Mouse (Mus musculus) heart, postnatal 4 days (tissue): ENCODE results near the gene Cenpt. TPM values are rescaled to one million over a fixed set of nuclear protein-coding genes. Genes with fewer than 3 reads are reported as not detected.

Source experiments
- DNase-seq: peaks from one replicate; pipeline ENCODE4 v3.0.0; 2021
- total RNA-seq, 2 experiments: library from RNA; stranded (reverse); gene quantifications; 2 replicates each; pipeline ENCODE4 v1.2.3; 2021

Cenpt gene
- total RNA-seq, result 10 to 100 TPM; 16.8 to 18.4 TPM

- DNase-seq, result no peak
Observed at GRCm38 (mm10) chr8:105853178-105853577, at the start of gene Cenpt. Cenpt (minus strand) TSS chr8:105853278.

GRCm38 (mm10) chr8:105900941-105901616, 48.0 kb upstream of the Cenpt start:
- DNase-seq, result no peak

GRCm38 (mm10) chr8:105900180-105900940, 47.3 kb upstream of the Cenpt start, which contains the start of gene Pskh1:
Pskh1 (plus strand) TSS chr8:105900441.
- peak; percentile 95 for DNase-seq

DNA sequence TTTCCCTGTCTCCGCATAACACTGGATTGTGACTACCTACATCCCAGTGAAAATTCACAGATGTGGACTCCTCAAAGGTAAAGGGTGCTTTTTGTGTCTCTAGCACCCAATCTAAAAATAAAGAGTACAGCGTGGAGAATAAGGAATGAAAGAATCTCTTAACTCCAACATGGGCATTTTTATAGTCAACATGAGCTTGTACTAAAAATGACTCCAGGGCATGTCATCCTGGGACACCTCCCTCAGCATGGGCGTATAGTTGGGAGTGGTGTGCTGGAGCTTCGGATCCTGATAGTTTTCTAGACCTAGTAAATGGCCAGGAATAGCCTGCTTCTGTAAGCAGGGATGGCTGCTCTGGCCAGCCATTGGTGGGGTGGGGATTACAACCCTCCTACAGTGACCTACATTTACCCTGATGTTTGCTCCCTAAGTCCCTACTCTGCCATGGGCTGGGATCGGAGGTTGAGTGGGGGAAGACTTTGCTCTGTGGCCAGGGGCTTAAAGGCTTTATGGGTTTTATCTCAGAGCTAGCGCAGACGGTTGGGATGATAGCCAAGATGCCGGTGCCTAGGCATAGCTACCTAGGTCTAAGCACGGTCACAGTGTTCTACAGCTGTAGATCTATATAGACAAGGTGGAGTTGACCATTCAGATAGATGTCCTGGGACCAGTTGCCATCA, 44.9 kb upstream of the Cenpt start:
- DNase-seq, result no peak

GRCm38 (mm10) chr8:105893339-105893738, 40.3 kb upstream of the Cenpt start, which contains the start of gene Nrn1l:
Nrn1l (plus strand) TSS chr8:105893567.
- DNase-seq, result peak; percentile 87

DNA sequence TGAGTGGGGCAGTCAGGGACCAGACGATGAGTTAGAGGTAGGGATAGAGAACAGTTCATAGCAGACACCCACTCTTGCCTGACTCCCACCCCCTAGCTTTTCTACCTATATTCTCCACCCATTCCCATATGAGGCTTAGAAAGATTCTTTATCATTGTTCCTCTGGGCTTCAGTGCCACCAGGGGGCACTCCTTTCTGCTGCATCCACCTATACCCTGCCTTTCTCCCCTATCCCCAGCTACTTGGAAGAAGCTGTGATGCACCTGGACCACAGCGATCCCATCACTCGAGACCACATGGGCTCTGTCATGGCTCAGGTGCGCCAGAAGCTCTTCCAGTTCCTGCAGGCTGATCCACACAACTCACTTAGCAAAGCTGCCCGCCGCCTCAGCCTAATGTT, 39.4 kb upstream of the Cenpt start:
- no peak for DNase-seq

GRCm38 (mm10) chr8:105890870-105891269, 37.8 kb upstream of the Cenpt start:
- DNase-seq, result no peak

DNA sequence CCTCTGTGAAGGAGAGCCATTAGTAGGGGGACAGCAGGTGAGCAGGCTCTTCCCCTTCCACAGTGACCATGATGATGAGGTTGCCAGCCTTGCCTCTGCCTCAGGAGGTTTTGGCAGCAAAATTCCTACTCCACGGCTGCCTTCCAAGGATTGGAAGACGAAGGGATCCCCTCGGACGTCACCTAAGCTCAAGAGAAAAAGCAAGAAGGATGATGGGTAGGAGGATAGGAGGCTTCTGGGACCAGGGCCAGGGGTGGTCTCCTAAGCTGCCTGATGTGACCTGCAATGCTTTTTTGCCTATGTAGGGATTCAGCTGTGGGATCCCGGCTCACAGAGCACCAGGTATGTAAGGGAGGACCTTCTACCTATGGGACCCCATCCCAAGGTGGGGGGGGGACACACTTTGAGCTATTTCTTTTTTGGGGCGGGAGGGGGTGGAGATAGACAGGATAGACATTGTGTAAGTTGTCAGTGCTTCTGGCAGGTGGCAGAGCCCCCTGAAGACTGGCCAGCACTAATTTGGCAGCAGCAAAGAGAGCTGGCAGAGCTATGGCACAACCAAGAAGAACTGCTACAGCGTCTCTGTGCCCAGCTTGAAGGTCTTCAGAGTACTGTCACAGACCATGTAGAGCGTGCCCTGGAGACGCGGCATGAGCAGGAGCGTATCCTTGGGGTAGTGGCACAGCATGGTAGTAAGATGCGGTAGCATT, 36.8 kb upstream of the Cenpt start:
- DNase-seq, result no peak

GRCm38 (mm10) chr8:105880754-105881520, 27.9 kb upstream of the Cenpt start, which contains the start of gene Edc4:
Edc4 (plus strand) TSS chr8:105880881.
- DNase-seq, result peak; percentile 94

DNA sequence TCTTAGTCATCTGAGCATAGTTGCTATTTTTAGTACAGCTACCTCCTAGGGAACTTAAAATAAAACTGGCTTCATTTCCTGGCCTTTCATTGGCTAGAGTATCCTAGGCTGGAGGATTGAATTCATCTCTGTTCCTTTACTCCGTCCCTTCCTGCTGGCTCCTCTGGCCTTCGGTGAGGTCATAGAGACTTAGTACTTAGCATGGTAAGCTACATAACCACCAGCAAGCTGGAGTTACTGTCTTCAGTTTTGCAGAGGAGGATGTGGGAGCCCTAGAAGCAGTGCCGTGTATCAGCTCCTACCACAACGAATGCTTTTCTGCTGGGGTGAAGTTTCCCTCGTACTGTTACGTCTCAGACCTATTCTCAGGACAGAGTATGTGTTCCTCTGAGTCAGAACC, 21.2 kb upstream of the Cenpt start:
- DNase-seq, result peak; percentile 42

- DNase-seq, result no peak
Observed at GRCm38 (mm10) chr8:105866364-105867029, 13.4 kb upstream of the Cenpt start.

- no peak for DNase-seq
Observed at GRCm38 (mm10) chr8:105861951-105862350, 8.9 kb upstream of the Cenpt start.

DNA sequence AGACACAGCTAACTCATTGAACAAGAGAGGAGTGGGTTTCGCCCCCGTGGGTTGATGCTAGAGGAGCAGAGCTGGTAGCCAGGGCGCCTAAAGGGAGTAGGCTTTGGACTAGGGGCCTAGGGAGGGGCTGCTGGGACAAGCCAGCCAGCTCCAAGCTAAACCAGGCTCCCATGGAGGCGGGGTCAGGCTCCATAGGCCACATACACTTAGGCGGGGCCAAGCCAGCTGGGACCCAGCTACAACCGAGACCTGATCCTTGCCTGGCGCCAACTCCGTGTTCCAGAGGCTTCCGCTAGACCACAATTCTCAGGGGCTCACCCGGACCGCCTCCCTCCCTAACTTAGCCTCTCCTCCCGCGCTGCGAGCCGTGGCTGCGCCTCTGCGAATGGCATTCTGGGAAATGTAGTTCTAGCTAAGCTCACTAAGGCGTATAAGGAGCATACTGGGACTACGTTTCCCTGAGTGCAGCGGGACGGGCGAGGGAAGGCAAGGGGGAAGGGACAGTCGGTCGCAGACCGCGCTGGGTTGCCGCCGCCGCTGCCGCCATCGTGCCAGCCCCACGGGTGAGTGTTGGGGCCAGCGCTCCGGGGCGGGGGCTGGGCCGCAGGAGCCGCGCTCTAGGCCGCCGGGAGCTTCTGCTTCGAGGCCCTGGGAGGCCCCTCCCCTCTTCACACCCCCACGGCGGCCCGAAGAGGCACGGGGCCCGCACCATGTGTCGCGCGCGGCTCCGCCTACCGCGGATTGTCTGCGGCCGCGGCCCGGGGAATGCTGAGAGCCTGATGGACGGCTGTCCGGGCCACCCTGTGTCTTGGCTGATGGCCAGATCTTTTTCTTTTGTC, 7.3 kb upstream of the Cenpt start, which contains the start of gene Nutf2:
Gene Nutf2, plus strand, starts transcription at position 438 of the 839 bp plus-strand sequence.
- DNase-seq, result peak; percentile 96

- DNase-seq, result no peak
Observed at GRCm38 (mm10) chr8:105859314-105859713, 6.2 kb upstream of the Cenpt start.

GRCm38 (mm10) chr8:105858495-105858894, 5.4 kb upstream of the Cenpt start:
- no peak for DNase-seq

GRCm38 (mm10) chr8:105856168-105856835, 3.2 kb upstream of the Cenpt start:
- no peak for DNase-seq

DNA sequence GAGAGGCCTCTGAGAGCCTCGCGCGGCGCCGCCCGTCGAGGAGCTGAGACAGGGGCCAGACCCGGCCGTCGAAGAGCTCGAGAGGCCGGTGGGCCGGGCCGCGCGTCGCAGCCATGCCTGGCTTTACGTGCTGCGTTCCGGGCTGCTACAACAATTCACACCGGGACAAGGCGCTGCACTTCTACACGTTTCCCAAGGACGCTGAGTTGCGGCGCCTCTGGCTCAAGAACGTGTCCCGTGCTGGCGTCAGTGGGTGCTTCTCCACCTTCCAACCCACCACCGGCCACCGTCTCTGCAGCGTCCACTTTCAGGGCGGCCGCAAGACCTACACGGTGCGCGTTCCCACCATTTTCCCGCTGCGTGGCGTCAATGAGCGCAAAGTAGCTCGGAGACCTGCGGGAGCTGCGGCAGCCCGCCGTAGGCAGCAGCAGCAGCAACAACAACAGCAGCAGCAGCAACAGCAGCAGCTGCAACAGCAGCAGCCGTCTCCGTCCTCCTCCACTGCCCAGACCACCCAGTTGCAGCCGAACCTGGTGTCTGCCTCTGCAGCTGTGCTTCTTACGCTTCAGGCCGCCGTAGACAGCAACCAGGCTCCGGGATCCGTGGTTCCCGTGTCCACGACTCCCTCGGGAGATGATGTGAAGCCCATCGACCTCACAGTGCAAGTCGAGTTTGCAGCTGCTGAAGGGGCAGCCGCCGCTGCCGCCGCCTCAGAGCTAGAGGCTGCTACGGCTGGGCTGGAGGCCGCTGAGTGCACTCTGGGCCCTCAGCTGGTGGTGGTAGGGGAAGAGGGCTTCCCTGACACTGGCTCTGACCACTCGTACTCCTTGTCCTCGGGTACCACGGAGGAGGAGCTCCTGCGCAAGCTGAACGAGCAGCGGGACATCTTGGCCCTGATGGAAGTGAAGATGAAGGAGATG, 2.4 kb upstream of the Cenpt start:
- peak; percentile 62 for DNase-seq

DNA sequence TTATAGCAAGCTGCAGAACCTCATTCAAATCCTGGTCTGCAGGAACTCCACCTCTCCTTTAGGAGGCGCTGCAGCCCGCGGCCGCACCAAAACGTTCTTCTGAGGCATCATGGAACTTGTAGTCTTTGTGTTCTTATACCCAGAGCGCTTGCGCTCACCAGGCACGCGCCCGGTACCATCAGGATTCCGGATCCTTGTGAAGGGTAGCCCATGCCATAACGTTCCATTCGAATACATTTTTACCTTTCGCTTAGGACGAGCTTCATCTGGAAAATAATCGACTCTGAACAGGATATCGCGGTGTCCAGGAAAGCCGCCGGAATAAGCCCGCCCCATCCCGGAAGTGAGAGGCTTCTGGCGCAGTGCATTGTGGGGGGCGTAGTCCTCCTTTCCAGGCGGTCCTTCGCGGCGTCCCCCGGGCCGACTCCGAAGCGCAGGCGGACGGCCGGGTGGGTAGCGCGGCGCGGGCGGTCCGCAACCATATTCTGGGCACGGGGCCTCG, 1.7 kb upstream of the Cenpt start, which contains the start of gene Thap11:
Gene Thap11, plus strand, starts transcription at position 418 of the 502 bp plus-strand sequence.
- DNase-seq, result peak; percentile 95
